Mouse (Mus musculus) stomach, embryonic 15.5 days (tissue): ENCODE results near the gene Olfr461. TPM values are rescaled to one million over a fixed set of nuclear protein-coding genes. Genes with fewer than 3 reads are reported as not detected.

ENCODE experiments used
- polyA plus RNA-seq: library from polyadenylated mRNA; unstranded; fragments of >200 nt; fragmentation: Nextera tagmentation; extraction: Ambion mirVana; gene quantifications from 2 replicates; pipeline ENCODE4 v1.2.1, GENCODE M21; 2015

The Olfr461 gene
- polyA plus RNA-seq, 1 experiment from 2014 or later = not detected

Other genes with a start within 250 kb of the Olfr461 start
- gene Agk, start 229.9 kb downstream of the Olfr461 start, polyA plus RNA-seq = 36.4 and 40.2 TPM in 2 replicates
- gene E330009J07Rik, start 118.9 kb downstream of the Olfr461 start, polyA plus RNA-seq = 13.7 and 16.0 TPM in 2 replicates
- gene Wee2, start 116.0 kb downstream of the Olfr461 start, polyA plus RNA-seq = 0.05 and 0.09 TPM in 2 replicates
- 159 and 178 TPM in 2 replicates for gene Ssbp1, start 83.7 kb downstream of the Olfr461 start, polyA plus RNA-seq
- not detected in 2 replicates for gene Tas2r137, start 63.8 kb downstream of the Olfr461 start, polyA plus RNA-seq
- not detected in 2 replicates for gene Tas2r108, start 61.5 kb downstream of the Olfr461 start, polyA plus RNA-seq
- not detected in 2 replicates for gene Prss37, start 35.5 kb downstream of the Olfr461 start, polyA plus RNA-seq
- gene Olfr460, start 14.4 kb upstream of the Olfr461 start, polyA plus RNA-seq = not detected in 2 replicates
- gene Clec5a, start 30.8 kb upstream of the Olfr461 start, polyA plus RNA-seq = 2.0 and 2.1 TPM in 2 replicates
- gene Tas2r138, start 58.3 kb upstream of the Olfr461 start, polyA plus RNA-seq = not detected in 2 replicates
- gene Mgam, start 73.8 kb upstream of the Olfr461 start, polyA plus RNA-seq = 5.4 and 6.6 TPM in 2 replicates